8 mouse cellular contexts compared by ENCODE assay signal in genomic region chr5:122104201-122104600, GRCm38 (mm10). TPM values are rescaled to one million over a fixed set of nuclear protein-coding genes. Genes with fewer than 3 reads are reported as not detected.
DNase-seq lines count a peak whose midpoint lies in the region; ATAC-seq and TF ChIP-seq lines count a peak whose summit lies in the region.

No protein-coding gene starts in this region.

- peak; percentile 41 for DNase-seq in embryo, embryonic 10 days (ENCODE audit: low spot score)
- no peak for DNase-seq in embryo, embryonic 9.5 days (ENCODE audit: extremely low spot score)
- peak; percentile 38 for DNase-seq in midbrain, embryonic 10.5 days (ENCODE audit: low spot score)
- DNase-seq in adipocyte (ENCODE audit: low spot score): peak; percentile 19
- DNase-seq in kidney, postnatal 10 days: peak; percentile 64
- peak; percentile 54 for DNase-seq in stomach, postnatal 0 days (ENCODE audit: low spot score)
- no peak for DNase-seq in right cerebral cortex, postnatal 25 days

- no peaks in the 10 kb centered on the region for H3K9me3 ChIP-seq in midbrain, embryonic 10.5 days (replicated peaks)
- no peaks in the 10 kb centered on the region for H3K9me3 ChIP-seq in midbrain, embryonic 15.5 days
- H3K9me3 ChIP-seq in stomach, postnatal 0 days (ENCODE audit: control insufficient read depth, low read length): no peaks in the 10 kb centered on the region

- no peak overlapping the region for H3K4me3 ChIP-seq in midbrain, embryonic 10.5 days
- H3K4me3 ChIP-seq in midbrain, embryonic 15.5 days: no peak overlapping the region
- no peak overlapping the region for H3K4me3 ChIP-seq in stomach, postnatal 0 days (ENCODE audit: low read depth, low read length)

- TF ChIP-seq EP300 in stomach, postnatal 0 days (optimal IDR thresholded peaks at IDR 0.05): no peak

- H3K4me2 ChIP-seq in midbrain, embryonic 15.5 days: no peak overlapping the region
- H3K4me2 ChIP-seq in stomach, postnatal 0 days (replicated peaks; ENCODE audit: low read depth): no peak overlapping the region

- H3K27me3 ChIP-seq in midbrain, embryonic 10.5 days (ENCODE audit: low read depth, poor library complexity, severe bottlenecking): peaks cover 11% of the 10 kb centered on the region; the same call in 1 of the 2 replicates
- H3K27me3 ChIP-seq in midbrain, embryonic 15.5 days (replicated peaks): no peaks in the 10 kb centered on the region
- H3K27me3 ChIP-seq in stomach, postnatal 0 days (ENCODE audit: control insufficient read depth, insufficient read depth, low read length): peaks cover 2% of the 10 kb centered on the region; the same call in 1 of the 2 replicates

- 31% methylated on average over 2 of the region's 2 CpGs for WGBS in midbrain, embryonic 10.5 days
- 30% methylated on average over 2 of the region's 2 CpGs for WGBS in midbrain, embryonic 15.5 days
- 25% methylated on average over 2 of the region's 2 CpGs for WGBS in stomach, postnatal 0 days

- TF ChIP-seq CTCF in stomach, postnatal 0 days (IDR thresholded peaks at IDR 0.05; ENCODE audit: low read depth): peak; percentile 72

- H3K27ac ChIP-seq in midbrain, embryonic 10.5 days (replicated peaks): no peak overlapping the region
- H3K27ac ChIP-seq in midbrain, embryonic 15.5 days: no peak overlapping the region
- H3K27ac ChIP-seq in stomach, postnatal 0 days (replicated peaks): no peak overlapping the region

- H3K36me3 ChIP-seq in midbrain, embryonic 10.5 days: no peaks in the 10 kb centered on the region
- no peaks in the 10 kb centered on the region for H3K36me3 ChIP-seq in midbrain, embryonic 15.5 days (replicated peaks)
- H3K36me3 ChIP-seq in stomach, postnatal 0 days (ENCODE audit: control insufficient read depth, insufficient read depth, low read length): no peaks in the 10 kb centered on the region

- no peak overlapping the region for H3K9ac ChIP-seq in midbrain, embryonic 15.5 days
- no peak overlapping the region for H3K9ac ChIP-seq in stomach, postnatal 0 days (ENCODE audit: low read length)

- H3K4me1 ChIP-seq in midbrain, embryonic 10.5 days: peaks cover 11% of the 10 kb centered on the region
- peaks cover 8% of the 10 kb centered on the region for H3K4me1 ChIP-seq in midbrain, embryonic 15.5 days
- no peaks in the 10 kb centered on the region for H3K4me1 ChIP-seq in stomach, postnatal 0 days (replicated peaks; ENCODE audit: control insufficient read depth, insufficient read depth)

- no peak for ATAC-seq in midbrain, embryonic 15.5 days (replicated peaks)
- ATAC-seq in stomach, postnatal 0 days (ENCODE audit: low FRiP score, low TSS enrichment): no peak

RNA-seq across cellular contexts. Expression of gene Myl2, which starts 3.5 kb away (rescaled TPM):
- polyA plus RNA-seq in midbrain, embryonic 10.5 days (2016; fragmentation: Nextera tagmentation; extraction: Ambion mirVana): 0.43 and 0.59 TPM in 2 replicates
- 0.71 and 6.6 TPM in 2 replicates for polyA plus RNA-seq in midbrain, embryonic 15.5 days (2015; fragmentation: Nextera tagmentation; extraction: Ambion mirVana)
- polyA plus RNA-seq in stomach, postnatal 0 days (2015; fragmentation: Nextera tagmentation; extraction: Ambion mirVana): 0.21 and 0.30 TPM in 2 replicates

RNA-seq across cellular contexts. Expression of gene Ccdc63, which starts 36.4 kb away (rescaled TPM):
- not detected in 2 replicates for polyA plus RNA-seq in midbrain, embryonic 10.5 days (2016; fragmentation: Nextera tagmentation; extraction: Ambion mirVana)
- polyA plus RNA-seq in midbrain, embryonic 15.5 days (2015; fragmentation: Nextera tagmentation; extraction: Ambion mirVana): 0.29 TPM in 1 of 2 replicates, not detected in the other
- polyA plus RNA-seq in stomach, postnatal 0 days (2015; fragmentation: Nextera tagmentation; extraction: Ambion mirVana): 0.07 TPM in 2 replicates

RNA-seq across cellular contexts. Expression of gene Ppp1cc, which starts 53.9 kb away (rescaled TPM):
- 320 and 339 TPM in 2 replicates for polyA plus RNA-seq in midbrain, embryonic 10.5 days (2016; fragmentation: Nextera tagmentation; extraction: Ambion mirVana)
- 216 and 237 TPM in 2 replicates for polyA plus RNA-seq in midbrain, embryonic 15.5 days (2015; fragmentation: Nextera tagmentation; extraction: Ambion mirVana)
- 104 and 112 TPM in 2 replicates for polyA plus RNA-seq in stomach, postnatal 0 days (2015; fragmentation: Nextera tagmentation; extraction: Ambion mirVana)

RNA-seq across cellular contexts. Expression of gene Cux2, which starts 54.3 kb away (rescaled TPM):
- 6.4 and 10.2 TPM in 2 replicates for polyA plus RNA-seq in midbrain, embryonic 10.5 days (2016; fragmentation: Nextera tagmentation; extraction: Ambion mirVana)
- 24.7 and 27.3 TPM in 2 replicates for polyA plus RNA-seq in midbrain, embryonic 15.5 days (2015; fragmentation: Nextera tagmentation; extraction: Ambion mirVana)
- polyA plus RNA-seq in stomach, postnatal 0 days (2015; fragmentation: Nextera tagmentation; extraction: Ambion mirVana): 1.2 and 1.5 TPM in 2 replicates

Comparison
In these comparisons a context has a peak if more than half of its experiments do, and no peak if none do; other contexts are left out.
1. DNase-seq: peak in embryo, embryonic 10 days (single experiment), midbrain, embryonic 10.5 days (single experiment), adipocyte (single experiment), kidney, postnatal 10 days (single experiment) and stomach, postnatal 0 days (single experiment); none in embryo, embryonic 9.5 days (single experiment) and right cerebral cortex, postnatal 25 days (single experiment).